Mouse (Mus musculus): ENCODE data around the gene Atmin. TPM values are rescaled to one million over a fixed set of nuclear protein-coding genes. Genes with fewer than 3 reads are reported as not detected.

Gene Atmin
- polyA plus RNA-seq, 1 experiment from 2014 or later = 13.0 TPM

GRCm38 (mm10) chr8:116952428-116952827 lies 9.2 kb downstream of the Atmin start:
- Histone ChIP-seq H3K9me3 (no peaks in the 10 kb centered on the region), H3K4me1 (peaks cover 22% of the 10 kb centered on the region), H3K27me3 (no peaks in the 10 kb centered on the region), H3K27ac (peak overlapping the region; percentile 83), H3K36me3 (peaks cover 38% of the 10 kb centered on the region), H3K4me3 (no peak overlapping the region), H3K9ac (no peak overlapping the region), H3K4me2 (no peak overlapping the region)
- no peak for ATAC-seq (ENCODE audit: borderline replicate concordance, extremely low read depth, low FRiP score, low TSS enrichment)
- WGBS = 72% methylated on average over 8 of the region's 8 CpGs

- no peaks in the 10 kb centered on the region for H3K27me3 ChIP-seq
- H3K9ac ChIP-seq = no peak overlapping the region
- no peak overlapping the region for H3K4me2 ChIP-seq
- no peak overlapping the region for H3K4me3 ChIP-seq
- WGBS = 86% methylated on average over 9 of the region's 9 CpGs
- H3K9me3 ChIP-seq = no peaks in the 10 kb centered on the region
- H3K36me3 ChIP-seq = peaks cover 51% of the 10 kb centered on the region
- H3K27ac ChIP-seq = no peak overlapping the region
- H3K4me1 ChIP-seq = peaks cover 17% of the 10 kb centered on the region
- no peak for ATAC-seq (ENCODE audit: borderline replicate concordance, extremely low read depth, low FRiP score, low TSS enrichment)
These were observed 11.2 kb downstream of the Atmin start for GRCm38 (mm10) chr8:116954415-116954814.

- ATAC-seq (ENCODE audit: borderline replicate concordance, extremely low read depth, low FRiP score, low TSS enrichment) = no peak
- H3K4me3 ChIP-seq = no peak overlapping the region
- H3K27ac ChIP-seq = no peak overlapping the region
- H3K9ac ChIP-seq = no peak overlapping the region
- H3K9me3 ChIP-seq = no peaks in the 10 kb centered on the region
- H3K4me1 ChIP-seq = no peaks in the 10 kb centered on the region
- 82% methylated on average over 6 of the region's 6 CpGs for WGBS
- H3K4me2 ChIP-seq = no peak overlapping the region
- H3K36me3 ChIP-seq = no peaks in the 10 kb centered on the region
- H3K27me3 ChIP-seq = no peaks in the 10 kb centered on the region
These were observed 26.3 kb downstream of the Atmin start for GRCm38 (mm10) chr8:116969531-116969930.

GRCm38 (mm10) chr8:116975066-116975465 lies 31.9 kb downstream of the Atmin start:
- no peak for ATAC-seq (ENCODE audit: borderline replicate concordance, extremely low read depth, low FRiP score, low TSS enrichment)
- no peaks in the 10 kb centered on the region for H3K27me3 ChIP-seq
- H3K27ac ChIP-seq = no peak overlapping the region
- no peak overlapping the region for H3K4me3 ChIP-seq
- no peaks in the 10 kb centered on the region for H3K9me3 ChIP-seq
- no peaks in the 10 kb centered on the region for H3K36me3 ChIP-seq
- 29% methylated on average over 5 of the region's 5 CpGs for WGBS
- H3K9ac ChIP-seq = no peak overlapping the region
- H3K4me1 ChIP-seq = peaks cover 14% of the 10 kb centered on the region
- H3K4me2 ChIP-seq = no peak overlapping the region

GRCm38 (mm10) chr8:116975606-116976005 lies 32.4 kb downstream of the Atmin start:
- 49% methylated on average over 5 of the region's 5 CpGs for WGBS
- no peak for ATAC-seq (ENCODE audit: borderline replicate concordance, extremely low read depth, low FRiP score, low TSS enrichment)
- no peaks in the 10 kb centered on the region for H3K9me3 ChIP-seq
- no peak overlapping the region for H3K9ac ChIP-seq
- no peaks in the 10 kb centered on the region for H3K27me3 ChIP-seq
- no peak overlapping the region for H3K4me2 ChIP-seq
- H3K4me1 ChIP-seq = peaks cover 14% of the 10 kb centered on the region
- no peak overlapping the region for H3K27ac ChIP-seq
- no peaks in the 10 kb centered on the region for H3K36me3 ChIP-seq
- no peak overlapping the region for H3K4me3 ChIP-seq

GRCm38 (mm10) chr8:116978052-116978451 lies 34.9 kb downstream of the Atmin start:
- H3K36me3 ChIP-seq = 0 out of 2 replicates have a peak, but pooled peaks cover 11% of the 10 kb centered on the region
- H3K27ac ChIP-seq = peak overlapping the region; percentile 69; the same call in 1 of the 2 replicates
- peak overlapping the region; percentile 86 for H3K4me2 ChIP-seq
- peaks cover 14% of the 10 kb centered on the region for H3K4me1 ChIP-seq
- H3K27me3 ChIP-seq = no peaks in the 10 kb centered on the region
- H3K4me3 ChIP-seq = peak overlapping the region; percentile 96
- no peak for ATAC-seq (ENCODE audit: borderline replicate concordance, extremely low read depth, low FRiP score, low TSS enrichment)
- peak overlapping the region; percentile 51 for H3K9ac ChIP-seq
- H3K9me3 ChIP-seq = no peaks in the 10 kb centered on the region
- WGBS = 21% methylated on average over 8 of the region's 8 CpGs

- peak; percentile 99 for ATAC-seq (ENCODE audit: borderline replicate concordance, extremely low read depth, low FRiP score, low TSS enrichment)
- H3K9me3 ChIP-seq = no peaks in the 10 kb centered on the region
- H3K4me1 ChIP-seq = peaks cover 14% of the 10 kb centered on the region
- peak within 1 kb of the TSS; percentile 86 for H3K4me2 ChIP-seq
- H3K36me3 ChIP-seq = peaks cover 17% of the 10 kb centered on the region; the same call in 1 of the 2 replicates
- H3K27ac ChIP-seq = peak within 1 kb of the TSS; percentile 69
- H3K27me3 ChIP-seq = no peaks in the 10 kb centered on the region
- H3K4me3 ChIP-seq = peak within 1 kb of the TSS; percentile 96
- H3K9ac ChIP-seq = peak within 1 kb of the TSS; percentile 51
- WGBS = under 1% methylated on average over 46 of the region's 46 CpGs
These were observed 35.6 kb downstream of the Atmin start, which contains the start of gene 1700030J22Rik for GRCm38 (mm10) chr8:116978631-116979256. TSS of gene 1700030J22Rik (minus strand) at chr8:116978959.

GRCm38 (mm10) chr8:116980117-116980516 lies 36.9 kb downstream of the Atmin start:
- Histone ChIP-seq H3K4me1 (peaks cover 14% of the 10 kb centered on the region), H3K36me3 (peaks cover 26% of the 10 kb centered on the region), H3K27ac (no peak overlapping the region), H3K9me3 (no peaks in the 10 kb centered on the region), H3K27me3 (no peaks in the 10 kb centered on the region), H3K4me3 (no peak overlapping the region), H3K4me2 (no peak overlapping the region), H3K9ac (no peak overlapping the region)
- WGBS = 17% methylated on average over 4 of the region's 4 CpGs
- no peak for ATAC-seq (ENCODE audit: borderline replicate concordance, extremely low read depth, low FRiP score, low TSS enrichment)

- H3K4me2 ChIP-seq = no peak overlapping the region
These were observed 46.6 kb downstream of the Atmin start for GRCm38 (mm10) chr8:116989842-116990241.

GRCm38 (mm10) chr8:116991241-116991640 lies 48.0 kb downstream of the Atmin start:
- ATAC-seq (ENCODE audit: borderline replicate concordance, extremely low read depth, low FRiP score, low TSS enrichment) = no peak
- peaks cover 7% of the 10 kb centered on the region for H3K36me3 ChIP-seq
- no peaks in the 10 kb centered on the region for H3K9me3 ChIP-seq
- no peak overlapping the region for H3K4me3 ChIP-seq
- H3K9ac ChIP-seq = no peak overlapping the region
- no peak overlapping the region for H3K27ac ChIP-seq
- 84% methylated on average over 8 of the region's 8 CpGs for WGBS
- H3K27me3 ChIP-seq = no peaks in the 10 kb centered on the region
- H3K4me1 ChIP-seq = peaks cover 13% of the 10 kb centered on the region
- H3K4me2 ChIP-seq = peak overlapping the region; percentile 92; the same call in 1 of the 2 replicates

More at GRCm38 (mm10) chr8:116989842-116990241, 46.6 kb downstream of the Atmin start:
- Histone ChIP-seq H3K27ac (no peak overlapping the region), H3K27me3 (no peaks in the 10 kb centered on the region), H3K36me3 (peaks cover 12% of the 10 kb centered on the region), H3K9me3 (no peaks in the 10 kb centered on the region), H3K9ac (no peak overlapping the region), H3K4me3 (no peak overlapping the region), H3K4me1 (peaks cover 13% of the 10 kb centered on the region)
- no peak for ATAC-seq (ENCODE audit: borderline replicate concordance, extremely low read depth, low FRiP score, low TSS enrichment)
- WGBS = 94% methylated on average over 3 of the region's 3 CpGs

GRCm38 (mm10) chr8:116992176-116992971 lies 49.2 kb downstream of the Atmin start:
- H3K4me1 ChIP-seq = peaks cover 13% of the 10 kb centered on the region
- H3K9ac ChIP-seq = peak overlapping the region; percentile 60
- peak overlapping the region; percentile 92 for H3K4me2 ChIP-seq
- H3K36me3 ChIP-seq = no peaks in the 10 kb centered on the region; the same call in 1 of the 2 replicates
- no peaks in the 10 kb centered on the region for H3K9me3 ChIP-seq
- peak overlapping the region; percentile 42; the same call in 1 of the 2 replicates for H3K27ac ChIP-seq
- H3K27me3 ChIP-seq = no peaks in the 10 kb centered on the region
- H3K4me3 ChIP-seq = peak overlapping the region; percentile 72
- ATAC-seq (ENCODE audit: borderline replicate concordance, extremely low read depth, low FRiP score, low TSS enrichment) = no peak
- WGBS = 8% methylated on average over 23 of the region's 23 CpGs

Measured in lung, embryonic 15.5 days (tissue).